Mouse (Mus musculus) forebrain, embryonic 13.5 days (tissue): ENCODE data around the gene Tbx18. TPM values are rescaled to one million over a fixed set of nuclear protein-coding genes. Genes with fewer than 3 reads are reported as not detected.

Experiments
- ATAC-seq: fragments of 200-750 bp; cut with Nextera tagmentation; 2 replicates; pipeline ENCODE4 v1.8.0; 2017
- H3K27ac ChIP-seq: fragments of 300-500 bp; sonication (generic); 2 replicates; pipeline ENCODE4 v1.5.1; 2015; ENCODE audit warnings: inconsistent platforms, mild to moderate bottlenecking, moderate library complexity
- H3K27me3 ChIP-seq: fragments of 300-500 bp; sonication (generic); 2 replicates; pipeline ENCODE4 v1.6.1; 2015; ENCODE audit warnings: mild to moderate bottlenecking, inconsistent platforms
- H3K36me3 ChIP-seq: fragments of 300-500 bp; sonication (generic); 2 replicates; pipeline ENCODE4 v1.6.1; 2015; ENCODE audit warnings: mild to moderate bottlenecking, inconsistent platforms; ENCODE audit not compliant: poor library complexity, severe bottlenecking
- H3K4me1 ChIP-seq: fragments of 300-500 bp; sonication (generic); 2 replicates; pipeline ENCODE4 v1.6.1; 2015; ENCODE audit warnings: inconsistent platforms
- H3K4me2 ChIP-seq: fragments of 300-500 bp; sonication (generic); 2 replicates; pipeline ENCODE4 v1.6.1; 2015; ENCODE audit warnings: inconsistent platforms, mild to moderate bottlenecking, moderate library complexity
- H3K4me3 ChIP-seq: fragments of 300-500 bp; sonication (generic); 2 replicates; pipeline ENCODE4 v1.5.1; 2015; ENCODE audit warnings: mild to moderate bottlenecking, inconsistent platforms
- H3K9ac ChIP-seq: fragments of 300-500 bp; sonication (generic); 2 replicates; pipeline ENCODE4 v1.6.1; 2015; ENCODE audit warnings: mild to moderate bottlenecking, inconsistent platforms
- H3K9me3 ChIP-seq: fragments of 300-500 bp; sonication (generic); replicated peaks from 2 replicates; pipeline ENCODE4 v1.6.1; 2016; ENCODE audit warnings: inconsistent platforms
- WGBS: fragments of 180-500 bp; shearing (Covaris S2); methylation state at CpG from one replicate; pipeline ENCODE4 v1.1.7; 2015; 5-methylcytosine and 5-hydroxymethylcytosine counted together
- polyA plus RNA-seq: library from polyadenylated mRNA; unstranded; fragments of >200 nt; fragmentation: Nextera tagmentation; extraction: Ambion mirVana; gene quantifications from 2 replicates; pipeline ENCODE4 v1.2.1, GENCODE M21; 2015

Tbx18 gene
- polyA plus RNA-seq, 1 experiment from 2014 or later = 2.2 TPM

GRCm38 (mm10) chr9:87733732-87734131 lies 2.7 kb upstream of the Tbx18 start:
- Histone ChIP-seq H3K9ac (no peak overlapping the region), H3K4me2 (no peak overlapping the region), H3K4me1 (peaks cover 24% of the 10 kb centered on the region), H3K27ac (no peak overlapping the region), H3K9me3 (no peaks in the 10 kb centered on the region), H3K4me3 (no peak overlapping the region), H3K27me3 (peaks cover 94% of the 10 kb centered on the region), H3K36me3 (no peaks in the 10 kb centered on the region)
- no peak for ATAC-seq
- under 1% methylated on average over 11 of the region's 11 CpGs for WGBS

- Histone ChIP-seq H3K9me3 (no peaks in the 10 kb centered on the region), H3K27ac (no peak overlapping the region), H3K4me1 (peaks cover 24% of the 10 kb centered on the region), H3K36me3 (no peaks in the 10 kb centered on the region), H3K9ac (no peak overlapping the region), H3K27me3 (peaks cover 94% of the 10 kb centered on the region), H3K4me3 (no peak overlapping the region), H3K4me2 (no peak overlapping the region)
- 0% methylated on average over 11 of the region's 11 CpGs for WGBS
- ATAC-seq = no peak
Measured at GRCm38 (mm10) chr9:87733236-87733630, 2.2 kb upstream of the Tbx18 start.

- ATAC-seq = no peak
- H3K4me2 ChIP-seq = no peak overlapping the region
- no peaks in the 10 kb centered on the region for H3K36me3 ChIP-seq
- no peak overlapping the region for H3K27ac ChIP-seq
- H3K4me1 ChIP-seq = peaks cover 24% of the 10 kb centered on the region
- H3K9ac ChIP-seq = no peak overlapping the region
- no peaks in the 10 kb centered on the region for H3K9me3 ChIP-seq
- H3K4me3 ChIP-seq = no peak overlapping the region
- peaks cover 94% of the 10 kb centered on the region for H3K27me3 ChIP-seq
- 1% methylated on average over 25 of the region's 25 CpGs for WGBS
Measured at GRCm38 (mm10) chr9:87732416-87733235, 1.6 kb upstream of the Tbx18 start.

- Histone ChIP-seq H3K27me3 (peaks cover 81% of the 10 kb centered on the region), H3K4me3 (peak overlapping the region; percentile 45), H3K4me1 (peaks cover 24% of the 10 kb centered on the region), H3K36me3 (no peaks in the 10 kb centered on the region), H3K4me2 (peak overlapping the region; percentile 80), H3K9me3 (no peaks in the 10 kb centered on the region), H3K27ac (no peak overlapping the region; the same call in 1 of the 2 replicates), H3K9ac (peak overlapping the region; percentile 62)
- peak; percentile 66 for ATAC-seq
- under 1% methylated on average over 56 of the region's 91 CpGs for WGBS
Measured at GRCm38 (mm10) chr9:87730271-87730960, 644 bp downstream of the Tbx18 start.

- Histone ChIP-seq H3K4me1 (peaks cover 24% of the 10 kb centered on the region), H3K27ac (no peak overlapping the region), H3K9ac (peak overlapping the region; percentile 62), H3K4me2 (peak overlapping the region; percentile 80), H3K4me3 (peak overlapping the region; percentile 45), H3K36me3 (no peaks in the 10 kb centered on the region), H3K9me3 (no peaks in the 10 kb centered on the region), H3K27me3 (peaks cover 80% of the 10 kb centered on the region)
- WGBS = under 1% methylated on average over 69 of the region's 75 CpGs
- ATAC-seq = peak; percentile 41; the same call in 1 of the 2 replicates
Measured at GRCm38 (mm10) chr9:87729316-87730270, 1.5 kb downstream of the Tbx18 start.

- no peak overlapping the region for H3K4me3 ChIP-seq
- H3K27me3 ChIP-seq = peaks cover 80% of the 10 kb centered on the region
- ATAC-seq = no peak
- H3K9ac ChIP-seq = no peak overlapping the region
- H3K4me1 ChIP-seq = peaks cover 24% of the 10 kb centered on the region
- H3K9me3 ChIP-seq = no peaks in the 10 kb centered on the region
- no peak overlapping the region for H3K27ac ChIP-seq
- WGBS = 14% methylated on average over 3 of the region's 3 CpGs
- H3K36me3 ChIP-seq = no peaks in the 10 kb centered on the region
- no peak overlapping the region for H3K4me2 ChIP-seq
Measured at GRCm38 (mm10) chr9:87728107-87728506, 3.0 kb downstream of the Tbx18 start.

- H3K4me3 ChIP-seq = no peak overlapping the region
- peaks cover 77% of the 10 kb centered on the region for H3K27me3 ChIP-seq
- H3K4me1 ChIP-seq = peaks cover 24% of the 10 kb centered on the region
- 5% methylated on average over 12 of the region's 12 CpGs for WGBS
- no peak overlapping the region for H3K4me2 ChIP-seq
- no peak overlapping the region for H3K9ac ChIP-seq
- H3K36me3 ChIP-seq = no peaks in the 10 kb centered on the region
- H3K9me3 ChIP-seq = no peaks in the 10 kb centered on the region
- ATAC-seq = no peak
- no peak overlapping the region for H3K27ac ChIP-seq
Measured at GRCm38 (mm10) chr9:87727155-87727953, 3.7 kb downstream of the Tbx18 start.

GRCm38 (mm10) chr9:87721793-87722192 lies 9.3 kb downstream of the Tbx18 start:
- Histone ChIP-seq H3K27me3 (peaks cover 44% of the 10 kb centered on the region), H3K9me3 (no peaks in the 10 kb centered on the region), H3K27ac (no peak overlapping the region), H3K4me3 (no peak overlapping the region), H3K9ac (no peak overlapping the region), H3K36me3 (no peaks in the 10 kb centered on the region), H3K4me1 (no peaks in the 10 kb centered on the region), H3K4me2 (no peak overlapping the region)
- WGBS = 20% methylated on average over 2 of the region's 2 CpGs
- ATAC-seq = no peak

GRCm38 (mm10) chr9:87710360-87710759 lies 20.7 kb downstream of the Tbx18 start:
- ATAC-seq = no peak
- H3K4me2 ChIP-seq = no peak overlapping the region
- no peaks in the 10 kb centered on the region for H3K36me3 ChIP-seq
- H3K9me3 ChIP-seq = no peaks in the 10 kb centered on the region
- no peak overlapping the region for H3K27ac ChIP-seq
- WGBS = 78% methylated on average over 4 of the region's 4 CpGs
- H3K4me3 ChIP-seq = no peak overlapping the region
- no peaks in the 10 kb centered on the region for H3K4me1 ChIP-seq
- no peaks in the 10 kb centered on the region for H3K27me3 ChIP-seq
- no peak overlapping the region for H3K9ac ChIP-seq

- Histone ChIP-seq H3K9me3 (no peaks in the 10 kb centered on the region), H3K4me3 (no peak overlapping the region), H3K4me2 (no peak overlapping the region), H3K27me3 (no peaks in the 10 kb centered on the region), H3K27ac (no peak overlapping the region), H3K9ac (no peak overlapping the region), H3K36me3 (no peaks in the 10 kb centered on the region), H3K4me1 (no peaks in the 10 kb centered on the region)
- ATAC-seq = no peak
Measured at GRCm38 (mm10) chr9:87708151-87708550, 22.9 kb downstream of the Tbx18 start.

GRCm38 (mm10) chr9:87702267-87702666 lies 28.8 kb downstream of the Tbx18 start:
- no peaks in the 10 kb centered on the region for H3K9me3 ChIP-seq
- 90% methylated on average over 2 of the region's 2 CpGs for WGBS
- H3K36me3 ChIP-seq = no peaks in the 10 kb centered on the region
- H3K27me3 ChIP-seq = no peaks in the 10 kb centered on the region
- H3K27ac ChIP-seq = no peak overlapping the region
- H3K4me3 ChIP-seq = no peak overlapping the region
- no peak for ATAC-seq
- no peaks in the 10 kb centered on the region for H3K4me1 ChIP-seq
- H3K4me2 ChIP-seq = no peak overlapping the region
- H3K9ac ChIP-seq = no peak overlapping the region
